Mouse (Mus musculus) forebrain, embryonic 10.5 days (tissue): ENCODE results near the gene Gipc3. TPM values are rescaled to one million over a fixed set of nuclear protein-coding genes. Genes with fewer than 3 reads are reported as not detected.

ENCODE experiments used
- DNase-seq: peaks from one replicate; pipeline ENCODE4 v3.0.0-alpha.2; 2017; ENCODE audit warnings: low spot score; ENCODE audit errors: extremely low spot score
- H3K27ac ChIP-seq: fragments of 300-500 bp; sonication (generic); 2 replicates; pipeline ENCODE4 v1.5.1; 2016; ENCODE audit warnings: mild to moderate bottlenecking
- H3K27me3 ChIP-seq: fragments of 300-500 bp; sonication (generic); 2 replicates; pipeline ENCODE4 v1.6.1; 2016; ENCODE audit warnings: mild to moderate bottlenecking; ENCODE audit not compliant: poor library complexity, severe bottlenecking
- H3K36me3 ChIP-seq: fragments of 300-500 bp; sonication (generic); replicated peaks from 2 replicates; pipeline ENCODE4 v1.6.1; 2016; ENCODE audit warnings: mild to moderate bottlenecking, moderate library complexity
- H3K4me1 ChIP-seq: fragments of 300-500 bp; sonication (generic); 2 replicates; pipeline ENCODE4 v1.6.1; 2016
- H3K4me3 ChIP-seq: fragments of 300-500 bp; sonication (generic); 2 replicates; pipeline ENCODE4 v1.5.1; 2016; ENCODE audit warnings: mild to moderate bottlenecking, moderate library complexity
- H3K9me3 ChIP-seq: fragments of 300-500 bp; sonication (generic); 2 replicates; pipeline ENCODE4 v1.6.1; 2016; ENCODE audit warnings: mild to moderate bottlenecking, moderate library complexity
- WGBS: fragments of 180-500 bp; shearing (Covaris S2); methylation state at CpG from one replicate; pipeline ENCODE4 v1.1.7; 2016; 5-methylcytosine and 5-hydroxymethylcytosine counted together
- microRNA-seq: library from miRNA; unstranded; fragments of <30 nt; microRNA quantifications from one replicate; pipeline ENCODE4, GENCODE M21; 2017
- polyA plus RNA-seq: library from polyadenylated mRNA; unstranded; fragments of >200 nt; fragmentation: Nextera tagmentation; extraction: Ambion mirVana; gene quantifications from 2 replicates; pipeline ENCODE4 v1.2.1, GENCODE M21; 2016

The Gipc3 gene
- polyA plus RNA-seq, 1 experiment from 2014 or later, result not detected

- H3K36me3 ChIP-seq, result no peaks in the 10 kb centered on the region
- no peaks in the 10 kb centered on the region for H3K9me3 ChIP-seq
- WGBS, result 35% methylated on average over 6 of the region's 6 CpGs
- peaks cover 74% of the 10 kb centered on the region for H3K27me3 ChIP-seq
- no peak overlapping the region for H3K4me3 ChIP-seq
- DNase-seq, result no peak
- no peak overlapping the region for H3K27ac ChIP-seq
- peaks cover 67% of the 10 kb centered on the region for H3K4me1 ChIP-seq
Observed at GRCm38 (mm10) chr10:81288601-81289000, 54.5 kb downstream of the Gipc3 start.

DNA sequence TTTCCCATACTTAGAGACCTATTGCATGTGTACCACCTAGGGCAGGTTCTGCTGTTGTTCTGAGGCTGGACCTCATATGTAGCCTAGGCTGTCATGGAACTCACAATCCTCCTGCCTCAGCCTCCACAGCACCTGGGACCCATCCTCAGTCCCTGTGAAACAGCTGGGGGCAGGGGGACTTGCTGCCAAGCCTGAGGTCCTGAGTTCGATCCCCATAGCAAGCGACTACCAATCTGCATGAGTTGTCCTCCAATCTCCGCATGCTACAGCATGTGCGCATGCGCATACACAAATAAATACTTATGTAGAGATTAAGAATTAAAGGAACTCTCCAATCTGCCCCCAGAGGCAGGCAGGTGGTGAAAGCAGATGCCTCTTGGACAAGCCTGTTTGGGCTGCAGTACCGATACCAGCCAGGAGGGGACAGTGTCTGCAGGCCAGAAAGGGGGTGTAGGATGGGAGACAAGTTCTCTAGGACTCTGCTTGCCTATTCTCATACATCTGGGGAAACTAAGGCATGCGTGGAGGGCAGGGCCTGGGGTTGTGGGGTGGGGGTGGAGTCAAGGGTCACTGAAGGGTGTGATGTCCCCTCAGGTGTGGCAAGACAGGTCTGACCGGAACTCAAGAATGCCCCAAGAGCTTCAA is 55.4 kb downstream of the Gipc3 start:
- H3K27me3 ChIP-seq, result peaks cover 83% of the 10 kb centered on the region
- no peaks in the 10 kb centered on the region for H3K36me3 ChIP-seq
- 66% methylated on average over 8 of the region's 8 CpGs for WGBS
- H3K4me1 ChIP-seq, result peaks cover 58% of the 10 kb centered on the region
- H3K9me3 ChIP-seq, result no peaks in the 10 kb centered on the region
- H3K4me3 ChIP-seq, result peak overlapping the region; percentile 9; the same call in 1 of the 2 replicates
- peak; percentile 55 for DNase-seq
- no peak overlapping the region for H3K27ac ChIP-seq

GRCm38 (mm10) chr10:81286586-81286985 is 56.5 kb downstream of the Gipc3 start:
- Histone ChIP-seq H3K4me3 (peak overlapping the region; percentile 62; the same call in 1 of the 2 replicates), H3K4me1 (peaks cover 57% of the 10 kb centered on the region), H3K27ac (no peak overlapping the region), H3K9me3 (no peaks in the 10 kb centered on the region), H3K27me3 (peaks cover 84% of the 10 kb centered on the region), H3K36me3 (no peaks in the 10 kb centered on the region)
- no peak for DNase-seq
- 45% methylated on average over 6 of the region's 6 CpGs for WGBS

DNA sequence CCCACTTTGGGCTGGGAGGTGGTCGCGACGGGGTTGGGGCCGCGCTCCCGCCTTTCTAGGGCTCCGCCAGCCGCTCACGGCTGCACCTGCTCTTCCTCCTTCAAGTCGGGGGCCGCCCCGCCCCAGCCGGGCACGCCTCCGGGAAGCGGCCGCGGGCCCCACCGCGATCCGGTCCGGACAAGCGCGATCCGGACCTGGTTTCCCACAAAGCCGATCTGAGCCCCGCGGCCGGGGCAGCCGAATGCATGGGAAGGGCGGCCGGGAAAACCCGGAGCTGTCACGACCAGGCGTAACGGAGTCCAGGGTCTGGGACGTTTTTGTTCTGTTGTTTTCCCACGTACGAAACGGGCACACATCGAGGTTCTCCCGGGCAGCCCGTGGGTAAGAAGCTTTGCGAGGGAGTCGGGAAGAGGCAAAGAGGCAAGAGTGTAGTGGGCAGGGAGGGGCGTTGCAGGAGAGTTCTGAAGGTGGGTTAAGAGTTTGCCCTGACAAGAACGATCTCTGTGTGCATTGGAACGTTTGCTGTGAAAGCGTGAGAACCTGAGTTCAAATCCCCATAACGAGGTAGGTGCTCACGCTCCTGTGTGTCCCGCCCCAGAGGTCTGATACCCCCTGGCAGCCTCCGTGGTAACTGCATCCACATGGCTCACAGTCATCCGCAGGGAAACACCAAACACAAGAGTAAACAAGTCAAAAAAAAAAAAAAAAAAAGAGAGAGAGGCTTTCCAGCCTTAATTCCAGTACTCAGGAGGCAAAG is 57.2 kb downstream of the Gipc3 start:
- Histone ChIP-seq H3K27me3 (peaks cover 84% of the 10 kb centered on the region), H3K4me3 (peak overlapping the region; percentile 62), H3K36me3 (no peaks in the 10 kb centered on the region), H3K4me1 (peaks cover 51% of the 10 kb centered on the region), H3K9me3 (no peaks in the 10 kb centered on the region), H3K27ac (peak overlapping the region; percentile 87)
- WGBS, result 3% methylated on average over 54 of the region's 54 CpGs
- DNase-seq, result peak; percentile 95

Small RNA genes within 50 kb of the gene (microRNA-seq; reads per million reads assigned to microRNA genes)
- not detected for gene Mir6913

Other genes starting within 250 kb of the Gipc3 start
- 0.14 and 0.22 TPM in 2 replicates for gene Creb3l3, start 244.4 kb downstream of the Gipc3 start, polyA plus RNA-seq
- 186 and 206 TPM in 2 replicates for gene Map2k2, start 237.4 kb downstream of the Gipc3 start, polyA plus RNA-seq
- 6.8 and 7.5 TPM in 2 replicates for gene Zbtb7a, start 208.0 kb downstream of the Gipc3 start, polyA plus RNA-seq
- 56.2 and 58.7 TPM in 2 replicates for gene Pias4, start 175.3 kb downstream of the Gipc3 start, polyA plus RNA-seq
- gene Eef2, start 166.6 kb downstream of the Gipc3 start, polyA plus RNA-seq, result 596 and 599 TPM in 2 replicates
- 41.6 and 44.9 TPM in 2 replicates for gene Dapk3, start 160.3 kb downstream of the Gipc3 start, polyA plus RNA-seq
- gene 4930442H23Rik, start 159.4 kb downstream of the Gipc3 start, polyA plus RNA-seq, result not detected in 2 replicates
- not detected in 2 replicates for gene Nmrk2, start 141.2 kb downstream of the Gipc3 start, polyA plus RNA-seq
- gene Atcay, start 112.4 kb downstream of the Gipc3 start, polyA plus RNA-seq, result 5.3 and 6.7 TPM in 2 replicates
- 2.4 and 2.7 TPM in 2 replicates for gene Zfr2, start 110.1 kb downstream of the Gipc3 start, polyA plus RNA-seq
- 3.7 and 5.0 TPM in 2 replicates for gene Matk, start 90.3 kb downstream of the Gipc3 start, polyA plus RNA-seq
- 217 TPM in 2 replicates for gene Mrpl54, start 76.3 kb downstream of the Gipc3 start, polyA plus RNA-seq
- 51.9 and 52.1 TPM in 2 replicates for gene Apba3, start 76.3 kb downstream of the Gipc3 start, polyA plus RNA-seq
- 8.8 and 10.1 TPM in 2 replicates for gene Tjp3, start 51.7 kb downstream of the Gipc3 start, polyA plus RNA-seq
- gene Pip5k1c, start 50.3 kb downstream of the Gipc3 start, polyA plus RNA-seq, result 60.6 and 62.1 TPM in 2 replicates
- 56.0 and 56.7 TPM in 2 replicates for gene Cactin, start 22.2 kb downstream of the Gipc3 start, polyA plus RNA-seq
- gene Tbxa2r, start 14.5 kb downstream of the Gipc3 start, polyA plus RNA-seq, result 2.4 and 3.0 TPM in 2 replicates
- gene Hmg20b, start 7.2 kb upstream of the Gipc3 start, polyA plus RNA-seq, result 101 and 108 TPM in 2 replicates
- 6.7 and 7.5 TPM in 2 replicates for gene Mfsd12, start 14.2 kb upstream of the Gipc3 start, polyA plus RNA-seq
- 0.35 and 0.52 TPM in 2 replicates for gene 4930404N11Rik, start 22.6 kb upstream of the Gipc3 start, polyA plus RNA-seq
- 135 and 139 TPM in 2 replicates for gene Fzr1, start 35.2 kb upstream of the Gipc3 start, polyA plus RNA-seq
- gene Dohh, start 41.2 kb upstream of the Gipc3 start, polyA plus RNA-seq, result 96.8 and 97.9 TPM in 2 replicates
- gene Gm48551, start 41.2 kb upstream of the Gipc3 start, polyA plus RNA-seq, result 2.6 and 3.1 TPM in 2 replicates
- gene Gm48552, start 45.7 kb upstream of the Gipc3 start, polyA plus RNA-seq, result 0.78 and 1.4 TPM in 2 replicates
- gene Smim24, start 49.8 kb upstream of the Gipc3 start, polyA plus RNA-seq, result 1.6 and 1.9 TPM in 2 replicates
- gene Nfic, start 112.4 kb upstream of the Gipc3 start, polyA plus RNA-seq, result 7.3 and 8.6 TPM in 2 replicates
- gene Celf5, start 139.4 kb upstream of the Gipc3 start, polyA plus RNA-seq, result 3.1 and 5.6 TPM in 2 replicates
- gene Ncln, start 153.1 kb upstream of the Gipc3 start, polyA plus RNA-seq, result 88.2 and 90.4 TPM in 2 replicates
- gene S1pr4, start 156.9 kb upstream of the Gipc3 start, polyA plus RNA-seq, result 0.32 and 0.33 TPM in 2 replicates
- 0.84 and 1.1 TPM in 2 replicates for gene Gna15, start 181.0 kb upstream of the Gipc3 start, polyA plus RNA-seq
- 73.4 and 77.2 TPM in 2 replicates for gene Gna11, start 201.9 kb upstream of the Gipc3 start, polyA plus RNA-seq
- 276 and 283 TPM in 2 replicates for gene Aes, start 216.2 kb upstream of the Gipc3 start, polyA plus RNA-seq
- 4.1 and 4.3 TPM in 2 replicates for gene Tle2, start 231.3 kb upstream of the Gipc3 start, polyA plus RNA-seq